Mouse (Mus musculus): ENCODE measurements around the gene Ftl1-ps1. TPM values are rescaled to one million over a fixed set of nuclear protein-coding genes. Genes with fewer than 3 reads are reported as not detected.

Gene Ftl1-ps1
- polyA plus RNA-seq (2016; fragmentation: Nextera tagmentation; extraction: Ambion mirVana): 72.8 and 74.6 TPM in 2 replicates

GRCm38 (mm10) chr13:74399298-74399839 lies at the start of gene Ftl1-ps1:
Ftl1-ps1 (plus strand) TSS chr13:74399694.
- no peaks in the 10 kb centered on the region for H3K4me1 ChIP-seq (replicated peaks)
- peaks cover 16% of the 10 kb centered on the region for H3K27me3 ChIP-seq
- no peaks in the 10 kb centered on the region for H3K9me3 ChIP-seq
- ATAC-seq (ENCODE audit: insufficient number of reproducible peaks, insufficient read depth, low FRiP score, low TSS enrichment, low read depth): no peak
- no peaks in the 10 kb centered on the region for H3K36me3 ChIP-seq
- peak within 1 kb of the TSS; percentile 30 for H3K4me2 ChIP-seq
- H3K9ac ChIP-seq (replicated peaks): no peak within 1 kb of the TSS
- WGBS: 13% methylated on average over 11 of the region's 11 CpGs
- no peak within 1 kb of the TSS for H3K27ac ChIP-seq
- no peak within 1 kb of the TSS for H3K4me3 ChIP-seq (replicated peaks)

- Histone ChIP-seq H3K4me2 (peak overlapping the region; percentile 64), H3K27ac (peak overlapping the region; percentile 82), H3K4me1 (replicated peaks) (peaks cover 13% of the 10 kb centered on the region), H3K9ac (replicated peaks) (peak overlapping the region; percentile 87), H3K36me3 (peaks cover 26% of the 10 kb centered on the region), H3K27me3 (no peaks in the 10 kb centered on the region), H3K9me3 (no peaks in the 10 kb centered on the region), H3K4me3 (replicated peaks) (peak overlapping the region; percentile 77)
- WGBS: 1% methylated on average over 15 of the region's 15 CpGs
- ATAC-seq (ENCODE audit: insufficient number of reproducible peaks, insufficient read depth, low FRiP score, low TSS enrichment, low read depth): peak; percentile 44
These were observed 49.0 kb upstream of the Ftl1-ps1 start for GRCm38 (mm10) chr13:74350435-74350906.

- H3K36me3 ChIP-seq: peaks cover 82% of the 10 kb centered on the region
- no peaks in the 10 kb centered on the region for H3K9me3 ChIP-seq
- ATAC-seq (ENCODE audit: insufficient number of reproducible peaks, insufficient read depth, low FRiP score, low TSS enrichment, low read depth): no peak
- no peak overlapping the region for H3K27ac ChIP-seq
- WGBS: 96% methylated on average over 13 of the region's 13 CpGs
- H3K9ac ChIP-seq (replicated peaks): no peak overlapping the region
- no peak overlapping the region for H3K4me2 ChIP-seq
- H3K4me1 ChIP-seq (replicated peaks): no peaks in the 10 kb centered on the region
- no peak overlapping the region for H3K4me3 ChIP-seq (replicated peaks)
- no peaks in the 10 kb centered on the region for H3K27me3 ChIP-seq
These were observed 43.0 kb upstream of the Ftl1-ps1 start for GRCm38 (mm10) chr13:74356491-74356890.

GRCm38 (mm10) chr13:74362218-74362617 lies 37.3 kb upstream of the Ftl1-ps1 start:
- Histone ChIP-seq H3K9me3 (no peaks in the 10 kb centered on the region), H3K27ac (no peak overlapping the region), H3K9ac (replicated peaks) (no peak overlapping the region), H3K4me2 (no peak overlapping the region), H3K27me3 (no peaks in the 10 kb centered on the region), H3K36me3 (peaks cover 45% of the 10 kb centered on the region), H3K4me1 (replicated peaks) (no peaks in the 10 kb centered on the region), H3K4me3 (replicated peaks) (no peak overlapping the region)
- ATAC-seq (ENCODE audit: insufficient number of reproducible peaks, insufficient read depth, low FRiP score, low TSS enrichment, low read depth): no peak
- WGBS: 72% methylated on average over 2 of the region's 2 CpGs

- H3K36me3 ChIP-seq: peaks cover 36% of the 10 kb centered on the region
- H3K4me1 ChIP-seq (replicated peaks): no peaks in the 10 kb centered on the region
- no peak for ATAC-seq (ENCODE audit: insufficient number of reproducible peaks, insufficient read depth, low FRiP score, low TSS enrichment, low read depth)
- 89% methylated on average over 13 of the region's 13 CpGs for WGBS
- no peak overlapping the region for H3K4me2 ChIP-seq
- no peaks in the 10 kb centered on the region for H3K27me3 ChIP-seq
- H3K9ac ChIP-seq (replicated peaks): no peak overlapping the region
- H3K27ac ChIP-seq: no peak overlapping the region
- H3K9me3 ChIP-seq: no peaks in the 10 kb centered on the region
- H3K4me3 ChIP-seq (replicated peaks): no peak overlapping the region
These were observed 36.2 kb upstream of the Ftl1-ps1 start for GRCm38 (mm10) chr13:74363176-74363858.

- H3K9ac ChIP-seq (replicated peaks): no peak within 1 kb of the TSS
- H3K4me3 ChIP-seq (replicated peaks): no peak within 1 kb of the TSS
- no peak within 1 kb of the TSS for H3K27ac ChIP-seq
- ATAC-seq (ENCODE audit: insufficient number of reproducible peaks, insufficient read depth, low FRiP score, low TSS enrichment, low read depth): no peak
- H3K27me3 ChIP-seq: no peaks in the 10 kb centered on the region
- H3K4me2 ChIP-seq: no peak within 1 kb of the TSS
- H3K4me1 ChIP-seq (replicated peaks): no peaks in the 10 kb centered on the region
- 83% methylated on average over 8 of the region's 8 CpGs for WGBS
- H3K9me3 ChIP-seq: no peaks in the 10 kb centered on the region
- peaks cover 31% of the 10 kb centered on the region for H3K36me3 ChIP-seq
These were observed 35.6 kb upstream of the Ftl1-ps1 start, which contains the start of gene Lrrc14b for GRCm38 (mm10) chr13:74363859-74364235. Lrrc14b (minus strand) TSS chr13:74364005.

GRCm38 (mm10) chr13:74381533-74382276 lies 17.8 kb upstream of the Ftl1-ps1 start:
- 58% methylated on average over 10 of the region's 10 CpGs for WGBS
- no peak overlapping the region; the same call in 1 of the 2 replicates for H3K9ac ChIP-seq (replicated peaks)
- no peak for ATAC-seq (ENCODE audit: insufficient number of reproducible peaks, insufficient read depth, low FRiP score, low TSS enrichment, low read depth)
- no peak overlapping the region for H3K4me3 ChIP-seq (replicated peaks)
- H3K27ac ChIP-seq: peak overlapping the region; percentile 64
- H3K4me1 ChIP-seq (replicated peaks): peaks cover 14% of the 10 kb centered on the region
- H3K36me3 ChIP-seq: no peaks in the 10 kb centered on the region
- peak overlapping the region; percentile 22 for H3K4me2 ChIP-seq
- peaks cover 15% of the 10 kb centered on the region for H3K27me3 ChIP-seq
- no peaks in the 10 kb centered on the region for H3K9me3 ChIP-seq

- Histone ChIP-seq H3K27ac (peak overlapping the region; percentile 64), H3K4me2 (peak overlapping the region; percentile 22), H3K4me1 (replicated peaks) (peaks cover 14% of the 10 kb centered on the region)
These were observed 17.2 kb upstream of the Ftl1-ps1 start for GRCm38 (mm10) chr13:74382289-74382688.

GRCm38 (mm10) chr13:74389730-74390129 lies 9.8 kb upstream of the Ftl1-ps1 start:
- no peak for ATAC-seq (ENCODE audit: insufficient number of reproducible peaks, insufficient read depth, low FRiP score, low TSS enrichment, low read depth)
- peak overlapping the region; percentile 62 for H3K4me2 ChIP-seq
- WGBS: 64% methylated on average over 6 of the region's 6 CpGs
- no peaks in the 10 kb centered on the region; the same call in 1 of the 2 replicates for H3K4me1 ChIP-seq (replicated peaks)
- H3K9me3 ChIP-seq: no peaks in the 10 kb centered on the region
- no peak overlapping the region for H3K9ac ChIP-seq (replicated peaks)
- H3K36me3 ChIP-seq: no peaks in the 10 kb centered on the region
- no peak overlapping the region for H3K27ac ChIP-seq
- no peaks in the 10 kb centered on the region for H3K27me3 ChIP-seq
- H3K4me3 ChIP-seq (replicated peaks): peak overlapping the region; percentile 56

More at GRCm38 (mm10) chr13:74382289-74382688, 17.2 kb upstream of the Ftl1-ps1 start:
- Histone ChIP-seq H3K36me3 (no peaks in the 10 kb centered on the region), H3K27me3 (peaks cover 15% of the 10 kb centered on the region), H3K9ac (replicated peaks) (no peak overlapping the region), H3K9me3 (no peaks in the 10 kb centered on the region), H3K4me3 (replicated peaks) (no peak overlapping the region)
- peak; percentile 26; the same call in 1 of the 2 replicates for ATAC-seq (ENCODE audit: insufficient number of reproducible peaks, insufficient read depth, low FRiP score, low TSS enrichment, low read depth)
- WGBS: 20% methylated on average over 3 of the region's 3 CpGs

GRCm38 (mm10) chr13:74390371-74390990 lies 9.0 kb upstream of the Ftl1-ps1 start, which contains the start of gene Zfp72:
Zfp72 (minus strand) TSS chr13:74390836.
- H3K4me3 ChIP-seq (replicated peaks): peak within 1 kb of the TSS; percentile 56
- WGBS: 1% methylated on average over 14 of the region's 14 CpGs
- ATAC-seq (ENCODE audit: insufficient number of reproducible peaks, insufficient read depth, low FRiP score, low TSS enrichment, low read depth): peak; percentile 87
- no peak within 1 kb of the TSS for H3K27ac ChIP-seq
- H3K36me3 ChIP-seq: no peaks in the 10 kb centered on the region
- peak within 1 kb of the TSS; percentile 56 for H3K9ac ChIP-seq (replicated peaks)
- no peaks in the 10 kb centered on the region; the same call in 1 of the 2 replicates for H3K4me1 ChIP-seq (replicated peaks)
- H3K4me2 ChIP-seq: peak within 1 kb of the TSS; percentile 62
- H3K9me3 ChIP-seq: no peaks in the 10 kb centered on the region
- no peaks in the 10 kb centered on the region for H3K27me3 ChIP-seq
